Mouse (Mus musculus) stomach, embryonic 16.5 days (tissue): Measurements from ENCODE around the gene Zic3. TPM values are rescaled to one million over a fixed set of nuclear protein-coding genes. Genes with fewer than 3 reads are reported as not detected.

Experiments
- ATAC-seq: fragments of 200-750 bp; cut with Nextera tagmentation; 2 replicates; pipeline ENCODE4 v1.8.0; 2017; ENCODE audit warnings: moderate number of reproducible peaks, moderate TSS enrichment; ENCODE audit not compliant: insufficient read depth, low FRiP score
- H3K27ac ChIP-seq: fragments of 300-500 bp; sonication (generic); 2 replicates; pipeline ENCODE4 v1.5.1; 2014; ENCODE audit warnings: low read length
- H3K27me3 ChIP-seq: fragments of 300-500 bp; sonication (generic); 2 replicates; pipeline ENCODE4 v1.6.1; 2014; ENCODE audit warnings: low read length, control low read depth, mixed read lengths; ENCODE audit not compliant: control insufficient read depth, insufficient read depth
- H3K36me3 ChIP-seq: fragments of 300-500 bp; sonication (generic); 2 replicates; pipeline ENCODE4 v1.6.1; 2014; ENCODE audit warnings: low read length; ENCODE audit not compliant: control insufficient read depth, insufficient read depth
- H3K4me1 ChIP-seq: fragments of 300-500 bp; sonication (generic); 2 replicates; pipeline ENCODE4 v1.6.1; 2014; ENCODE audit warnings: low read length, control low read depth, mixed read lengths; ENCODE audit not compliant: control insufficient read depth, insufficient read depth
- H3K4me2 ChIP-seq: fragments of 300-500 bp; sonication (generic); 2 replicates; pipeline ENCODE4 v1.6.1; 2014; ENCODE audit warnings: low read depth, low read length, mixed read lengths
- H3K4me3 ChIP-seq: fragments of 300-500 bp; sonication (generic); replicated peaks from 2 replicates; pipeline ENCODE4 v1.5.1; 2014; ENCODE audit warnings: mild to moderate bottlenecking, low read length
- H3K9ac ChIP-seq: fragments of 300-500 bp; sonication (generic); 2 replicates; pipeline ENCODE4 v1.6.1; 2014; ENCODE audit warnings: low read length
- H3K9me3 ChIP-seq: fragments of 300-500 bp; sonication (generic); replicated peaks from 2 replicates; pipeline ENCODE4 v1.6.1; 2016; ENCODE audit warnings: low read length, control low read depth; ENCODE audit not compliant: control insufficient read depth
- WGBS: fragments of 180-500 bp; shearing (Covaris S2); extraction: QIAGEN DNeasy Blood & Tissue Kit; methylation state at CpG from one replicate; pipeline ENCODE4 v1.1.7; 2014; 5-methylcytosine and 5-hydroxymethylcytosine counted together
- polyA plus RNA-seq: library from polyadenylated mRNA; unstranded; fragments of >200 nt; fragmentation: Nextera tagmentation; extraction: Ambion mirVana; gene quantifications from 2 replicates; pipeline ENCODE4 v1.2.1, GENCODE M21; 2015

The Zic3 gene
- not detected in 2 replicates for polyA plus RNA-seq

DNA sequence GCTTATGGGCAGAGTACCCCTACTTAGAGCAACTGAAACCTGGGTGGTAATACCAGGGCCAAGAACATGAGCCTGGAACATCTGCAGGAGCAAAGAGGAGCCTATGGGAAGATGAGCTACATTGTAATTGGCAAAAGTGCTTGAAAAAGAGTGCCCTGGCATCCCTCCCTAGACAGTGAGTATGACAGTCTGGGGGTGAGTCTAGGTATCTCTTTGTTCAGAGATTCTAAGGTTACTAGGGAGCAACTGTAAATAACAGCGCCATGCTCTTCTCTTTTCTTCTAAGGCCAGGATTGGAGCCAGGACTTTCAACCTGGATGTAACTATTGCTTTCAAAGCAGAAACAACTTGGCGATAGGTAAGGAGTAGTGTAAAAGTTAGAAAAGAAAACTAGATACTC is at the start of gene Zic3:
TSS of gene Zic3 (plus strand) at position 301 of the 400 bp plus-strand sequence.
- Histone ChIP-seq H3K27me3 (peaks cover 45% of the 10 kb centered on the region), H3K36me3 (no peaks in the 10 kb centered on the region), H3K4me2 (no peak within 1 kb of the TSS), H3K9ac (no peak within 1 kb of the TSS), H3K4me1 (no peaks in the 10 kb centered on the region), H3K4me3 (no peak within 1 kb of the TSS), H3K9me3 (no peaks in the 10 kb centered on the region), H3K27ac (no peak within 1 kb of the TSS)
- WGBS: 85% methylated on average over 2 of the region's 2 CpGs
- ATAC-seq: no peak

DNA sequence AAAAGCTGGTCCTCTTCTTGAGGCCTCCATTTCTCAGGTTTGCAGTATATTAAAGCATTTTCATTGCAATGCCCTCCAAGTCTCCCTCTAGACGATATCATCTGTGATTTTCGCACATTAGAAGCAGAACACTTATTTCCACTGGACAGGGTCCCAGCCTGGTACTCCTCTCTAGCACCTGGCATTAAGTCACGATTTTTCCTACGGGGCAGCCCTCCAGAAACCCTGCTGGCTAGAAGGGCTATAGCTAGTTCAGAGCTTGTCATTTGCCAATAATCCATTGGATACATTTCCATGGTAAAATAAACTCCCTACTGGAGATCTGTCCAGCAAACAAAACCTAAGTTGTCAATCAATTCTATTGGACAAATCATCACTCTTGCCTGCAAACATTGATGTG is 40.1 kb upstream of the Zic3 start:
- Histone ChIP-seq H3K4me2 (no peak overlapping the region), H3K9ac (no peak overlapping the region), H3K36me3 (no peaks in the 10 kb centered on the region), H3K4me3 (no peak overlapping the region), H3K4me1 (no peaks in the 10 kb centered on the region), H3K27me3 (no peaks in the 10 kb centered on the region), H3K9me3 (no peaks in the 10 kb centered on the region), H3K27ac (no peak overlapping the region)
- no peak for ATAC-seq
- WGBS: 89% methylated on average over 4 of the region's 4 CpGs

DNA sequence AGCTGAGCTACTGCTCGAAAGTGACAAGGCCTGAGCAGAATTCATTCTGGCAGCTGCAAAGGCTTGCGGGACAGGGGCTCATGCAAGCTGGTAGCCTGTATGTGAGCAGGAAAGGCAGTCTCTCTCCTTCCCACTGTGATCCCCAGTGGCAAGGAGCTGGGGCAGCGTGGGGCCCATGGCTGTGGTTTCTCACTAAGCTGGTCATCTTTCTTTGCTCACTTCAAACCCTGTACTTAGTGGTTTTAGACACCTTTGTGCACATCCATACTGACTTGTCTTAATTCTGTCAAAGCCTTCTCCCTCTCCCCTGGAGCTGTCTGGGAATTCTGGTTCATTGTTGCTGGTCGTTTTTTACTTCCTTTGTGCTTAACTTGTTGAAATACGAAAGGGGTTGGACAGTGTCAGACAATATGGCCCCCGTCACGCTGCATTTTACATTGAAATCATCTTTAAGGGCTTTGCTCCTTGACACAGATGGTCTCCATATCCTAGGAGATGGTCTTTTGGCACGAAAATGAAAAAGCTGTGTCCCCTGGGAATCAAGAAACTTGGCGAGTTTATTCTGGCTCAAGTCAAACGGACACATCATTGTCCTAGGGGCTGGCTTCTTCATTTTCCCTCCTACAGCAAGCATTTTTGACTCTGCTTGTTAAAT is 34.9 kb upstream of the Zic3 start:
- Histone ChIP-seq H3K27ac (no peak overlapping the region), H3K9me3 (no peaks in the 10 kb centered on the region), H3K9ac (no peak overlapping the region), H3K36me3 (no peaks in the 10 kb centered on the region), H3K27me3 (no peaks in the 10 kb centered on the region), H3K4me2 (no peak overlapping the region), H3K4me1 (no peaks in the 10 kb centered on the region), H3K4me3 (no peak overlapping the region)
- ATAC-seq: no peak
- WGBS: 66% methylated on average over 10 of the region's 10 CpGs

DNA sequence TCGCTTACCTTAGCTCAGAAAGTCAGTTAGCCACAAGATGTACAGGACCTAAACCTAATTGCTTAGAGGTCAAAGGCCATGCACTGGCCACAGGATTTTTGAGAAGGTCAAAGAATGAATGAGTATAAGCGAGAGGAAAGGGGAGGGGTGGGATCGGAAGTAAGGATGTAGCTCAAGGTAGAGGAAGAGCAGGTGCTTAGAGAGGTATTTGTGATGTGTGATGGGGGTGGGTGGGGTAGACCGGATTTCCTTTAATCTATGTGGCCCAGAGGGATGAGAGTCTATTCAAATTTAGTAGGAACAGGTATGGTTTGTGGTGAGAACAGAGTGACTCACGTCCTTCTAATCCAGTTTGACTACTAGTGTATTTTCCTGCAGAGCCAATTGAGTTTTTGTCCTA is 9.1 kb upstream of the Zic3 start:
- no peaks in the 10 kb centered on the region for H3K36me3 ChIP-seq
- no peak overlapping the region for H3K27ac ChIP-seq
- no peak overlapping the region for H3K9ac ChIP-seq
- 60% methylated on average over 5 of the region's 5 CpGs for WGBS
- peaks cover 36% of the 10 kb centered on the region for H3K27me3 ChIP-seq
- H3K4me1 ChIP-seq: no peaks in the 10 kb centered on the region
- no peaks in the 10 kb centered on the region for H3K9me3 ChIP-seq
- ATAC-seq: no peak
- no peak overlapping the region for H3K4me2 ChIP-seq
- H3K4me3 ChIP-seq: no peak overlapping the region

DNA sequence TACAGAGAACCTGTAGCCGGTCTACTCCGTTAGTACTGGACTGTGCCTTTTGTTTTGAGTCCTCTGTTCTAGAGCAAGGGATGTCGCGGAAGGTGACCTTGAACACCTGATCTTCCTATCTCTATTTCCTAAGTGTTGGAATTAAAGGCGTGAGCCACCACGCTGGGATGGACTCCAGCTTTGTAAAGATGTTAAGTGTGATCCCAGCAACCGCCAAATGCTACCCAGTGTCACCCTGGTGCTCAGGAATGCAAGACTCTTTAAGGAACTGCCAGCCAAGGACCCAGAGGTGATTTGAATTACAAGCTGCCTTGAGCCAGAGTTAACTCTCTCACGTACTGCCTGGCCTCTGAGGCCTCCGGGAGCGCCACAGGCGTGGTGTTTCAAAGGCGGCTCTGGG is 8.4 kb upstream of the Zic3 start:
- WGBS: 16% methylated on average over 12 of the region's 12 CpGs
- no peaks in the 10 kb centered on the region for H3K9me3 ChIP-seq
- no peak for ATAC-seq
- H3K36me3 ChIP-seq: no peaks in the 10 kb centered on the region
- no peak overlapping the region for H3K4me3 ChIP-seq
- peaks cover 40% of the 10 kb centered on the region for H3K27me3 ChIP-seq
- no peak overlapping the region for H3K9ac ChIP-seq
- no peak overlapping the region for H3K4me2 ChIP-seq
- H3K4me1 ChIP-seq: no peaks in the 10 kb centered on the region
- no peak overlapping the region for H3K27ac ChIP-seq

DNA sequence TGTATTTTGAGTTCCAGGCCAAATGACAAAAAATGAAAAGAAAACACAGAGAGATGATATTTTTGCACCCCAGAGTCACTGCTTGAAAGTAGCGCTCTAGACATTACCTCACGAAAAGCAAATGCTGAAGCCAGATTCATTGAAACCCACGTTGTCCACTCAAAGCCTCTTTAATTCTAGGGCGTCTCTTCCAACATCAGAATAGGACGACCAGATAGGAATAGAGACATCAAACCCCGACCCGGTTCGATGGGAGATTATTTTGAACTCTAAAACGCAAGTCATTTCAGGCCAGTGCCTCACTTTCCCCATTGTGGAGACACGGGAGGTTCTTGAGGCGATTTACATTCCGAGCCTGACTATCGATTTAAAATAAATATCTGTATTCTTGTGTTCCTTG is 7.7 kb upstream of the Zic3 start:
- no peaks in the 10 kb centered on the region for H3K9me3 ChIP-seq
- H3K4me2 ChIP-seq: no peak overlapping the region
- H3K27me3 ChIP-seq: peaks cover 45% of the 10 kb centered on the region
- no peaks in the 10 kb centered on the region for H3K36me3 ChIP-seq
- no peak for ATAC-seq
- H3K4me1 ChIP-seq: no peaks in the 10 kb centered on the region
- H3K9ac ChIP-seq: no peak overlapping the region
- no peak overlapping the region for H3K27ac ChIP-seq
- H3K4me3 ChIP-seq: no peak overlapping the region
- 15% methylated on average over 13 of the region's 13 CpGs for WGBS

DNA sequence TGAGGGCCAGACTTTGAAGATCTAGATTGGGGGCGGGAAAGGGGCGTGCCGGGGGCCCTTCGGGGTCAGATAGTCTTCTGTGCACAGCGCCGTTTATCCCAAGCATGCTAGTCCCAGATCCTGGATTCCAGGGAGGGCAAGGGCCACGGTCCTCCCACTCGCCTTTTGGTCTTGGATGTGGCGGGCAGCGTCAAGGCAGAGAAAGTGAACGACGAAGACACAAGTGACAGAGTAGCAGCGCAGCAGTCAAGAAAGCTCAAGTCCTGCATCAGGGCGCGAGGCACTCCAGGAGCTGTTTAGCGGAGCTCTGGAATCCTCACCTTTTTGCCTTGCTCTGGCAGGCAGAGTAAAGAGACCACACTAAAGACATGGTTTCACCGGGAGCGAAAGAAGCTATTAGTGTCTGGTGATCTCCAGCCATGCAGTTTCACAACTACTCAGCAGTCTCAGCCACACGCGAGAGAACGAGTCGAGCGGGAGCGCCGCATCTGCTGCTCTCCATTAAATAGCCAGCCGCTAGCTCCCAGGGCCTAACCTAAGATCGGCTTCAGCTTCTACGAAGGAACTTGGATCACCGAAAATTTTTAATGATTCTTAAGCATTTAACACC is 7.1 kb upstream of the Zic3 start:
- ATAC-seq: no peak
- Histone ChIP-seq H3K4me1 (no peaks in the 10 kb centered on the region), H3K4me3 (no peak overlapping the region), H3K36me3 (no peaks in the 10 kb centered on the region), H3K27me3 (peaks cover 51% of the 10 kb centered on the region), H3K27ac (no peak overlapping the region), H3K9ac (no peak overlapping the region), H3K4me2 (no peak overlapping the region), H3K9me3 (no peaks in the 10 kb centered on the region)
- 12% methylated on average over 29 of the region's 29 CpGs for WGBS

DNA sequence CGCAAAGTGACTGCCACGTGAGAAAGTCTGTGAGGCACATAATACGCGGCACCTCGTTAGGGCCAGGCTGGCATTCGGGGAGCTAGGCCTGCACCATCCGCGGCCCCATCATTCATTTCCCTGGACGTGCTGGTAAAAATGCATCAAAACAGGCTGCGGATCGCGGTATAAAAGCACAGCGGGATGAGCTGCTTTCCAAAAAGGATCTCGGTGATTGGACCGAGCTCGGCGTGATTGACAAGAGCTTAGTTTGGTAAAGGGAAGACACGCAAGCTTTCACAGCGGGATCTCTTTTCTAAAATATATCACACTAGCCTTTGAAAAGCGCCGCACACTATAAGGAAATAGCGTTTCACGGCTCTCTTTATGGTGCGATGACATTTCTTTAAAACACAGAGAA is 3.8 kb upstream of the Zic3 start:
- H3K4me3 ChIP-seq: no peak overlapping the region
- WGBS: 8% methylated on average over 24 of the region's 24 CpGs
- H3K36me3 ChIP-seq: no peaks in the 10 kb centered on the region
- no peak overlapping the region for H3K9ac ChIP-seq
- no peak overlapping the region for H3K27ac ChIP-seq
- ATAC-seq: no peak
- no peaks in the 10 kb centered on the region for H3K9me3 ChIP-seq
- no peak overlapping the region for H3K4me2 ChIP-seq
- H3K4me1 ChIP-seq: no peaks in the 10 kb centered on the region
- H3K27me3 ChIP-seq: peaks cover 53% of the 10 kb centered on the region

DNA sequence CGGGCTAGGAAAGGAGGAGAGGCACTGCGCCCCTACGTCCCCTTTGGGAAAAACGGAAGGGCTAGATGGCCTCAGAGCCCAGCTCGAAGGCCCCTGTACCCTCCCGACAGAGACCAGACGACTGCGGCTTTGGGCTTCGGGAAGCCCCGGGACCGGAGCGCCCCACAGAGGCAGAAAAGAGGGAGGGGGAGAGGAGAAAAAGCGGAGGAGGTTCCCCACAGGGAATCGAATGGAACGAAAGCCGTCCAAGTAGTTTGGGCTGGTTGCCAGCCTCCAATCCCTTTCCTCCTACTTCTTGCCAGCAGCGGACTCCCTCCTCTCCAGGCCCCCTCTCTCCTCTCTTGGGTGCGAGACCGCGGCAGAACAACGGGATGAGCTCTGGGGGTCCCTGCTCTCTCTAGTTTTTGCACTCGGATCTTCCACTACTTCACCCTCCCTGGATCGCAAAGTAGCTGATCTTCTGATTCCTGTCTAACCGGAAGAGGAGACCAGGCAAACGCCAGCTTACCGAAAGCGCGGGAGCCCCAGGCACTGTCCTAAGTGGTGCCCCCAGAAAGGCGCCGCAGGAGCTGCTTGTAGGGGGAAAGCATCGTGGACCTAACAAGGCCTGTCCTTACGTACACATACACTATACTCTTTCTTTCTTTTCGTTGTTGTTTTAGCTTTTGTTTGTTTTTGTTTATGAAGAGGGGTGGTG is 3.1 kb upstream of the Zic3 start:
- H3K4me3 ChIP-seq: peak overlapping the region; percentile 17; the same call in 1 of the 2 replicates
- 16% methylated on average over 33 of the region's 33 CpGs for WGBS
- no peak overlapping the region for H3K27ac ChIP-seq
- ATAC-seq: no peak
- H3K4me2 ChIP-seq: 0 out of 2 replicates have a peak overlapping the region, but pooled peaks have one; percentile 15
- no peaks in the 10 kb centered on the region for H3K4me1 ChIP-seq
- H3K9me3 ChIP-seq: no peaks in the 10 kb centered on the region
- H3K9ac ChIP-seq: no peak overlapping the region
- peaks cover 46% of the 10 kb centered on the region for H3K27me3 ChIP-seq
- H3K36me3 ChIP-seq: no peaks in the 10 kb centered on the region
